Mouse (Mus musculus): ENCODE results near the gene Gapvd1. TPM values are rescaled to one million over a fixed set of nuclear protein-coding genes. Genes with fewer than 3 reads are reported as not detected.

The Gapvd1 gene
- polyA plus RNA-seq, 1 experiment from 2014 or later = 107 TPM

DNA sequence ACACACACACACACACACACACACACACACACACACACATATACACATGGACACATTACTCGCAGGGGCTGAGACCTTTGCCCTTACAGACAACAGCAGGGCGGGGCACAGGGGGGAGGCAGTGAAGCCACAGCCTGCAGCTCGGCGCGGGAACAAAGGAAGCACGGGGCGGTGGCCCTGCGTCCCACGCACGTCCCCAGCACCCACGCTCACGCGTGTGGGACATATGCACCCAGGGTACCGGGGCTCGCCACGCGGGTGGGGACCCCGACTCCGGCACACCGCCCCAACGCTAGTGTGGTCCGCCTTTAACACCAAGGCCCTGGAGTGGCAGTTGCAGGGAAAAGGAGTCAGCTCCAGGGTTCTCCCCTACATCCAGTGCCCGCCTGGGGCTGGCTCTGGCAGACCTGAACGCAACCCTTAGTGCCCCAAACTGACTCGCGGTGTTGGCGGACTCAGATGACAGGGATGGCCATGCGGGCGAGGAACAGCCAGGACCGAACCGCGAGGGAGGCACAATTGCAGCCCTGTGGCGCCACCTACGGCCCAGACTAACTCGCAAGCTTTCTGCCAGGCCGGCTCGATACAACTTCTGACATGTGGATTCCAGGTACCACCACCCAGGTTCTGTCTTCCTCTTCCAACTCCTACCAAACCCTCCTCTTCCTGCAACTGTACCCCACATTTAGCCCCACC, 115.9 kb downstream of the Gapvd1 start:
- H3K4me3 ChIP-seq (ENCODE audit: low read depth, low read length) = peak overlapping the region; percentile 44
- H3K9ac ChIP-seq (ENCODE audit: low read depth, low read length) = peak overlapping the region; percentile 81
- H3K27me3 ChIP-seq (ENCODE audit: control insufficient read depth, insufficient read depth, low read depth, low read length) = no peaks in the 10 kb centered on the region
- H3K4me1 ChIP-seq (ENCODE audit: control insufficient read depth, insufficient read depth, low read length) = 0 out of 2 replicates have a peak, but pooled peaks cover 3% of the 10 kb centered on the region
- ATAC-seq = peak; percentile 79
- no peaks in the 10 kb centered on the region for H3K36me3 ChIP-seq (ENCODE audit: control insufficient read depth, insufficient read depth, low read length)
- peak overlapping the region; percentile 97 for H3K4me2 ChIP-seq (ENCODE audit: low read length)
- WGBS = 13% methylated on average over 35 of the region's 37 CpGs
- no peaks in the 10 kb centered on the region for H3K9me3 ChIP-seq (replicated peaks; ENCODE audit: control insufficient read depth, low read length, poor library complexity, severe bottlenecking)
- no peak overlapping the region; the same call in 1 of the 2 replicates for H3K27ac ChIP-seq (ENCODE audit: low read length)

GRCm38 (mm10) chr2:34635249-34636165, 119.5 kb downstream of the Gapvd1 start:
- no peak overlapping the region for H3K4me3 ChIP-seq (ENCODE audit: low read depth, low read length)
- no peak overlapping the region for H3K4me2 ChIP-seq (ENCODE audit: low read length)
- H3K9ac ChIP-seq (ENCODE audit: low read depth, low read length) = no peak overlapping the region
- H3K36me3 ChIP-seq (ENCODE audit: control insufficient read depth, insufficient read depth, low read length) = no peaks in the 10 kb centered on the region
- WGBS = 62% methylated on average over 14 of the region's 14 CpGs
- no peaks in the 10 kb centered on the region for H3K27me3 ChIP-seq (ENCODE audit: control insufficient read depth, insufficient read depth, low read depth, low read length)
- H3K4me1 ChIP-seq (ENCODE audit: control insufficient read depth, insufficient read depth, low read length) = 0 out of 2 replicates have a peak, but pooled peaks cover 3% of the 10 kb centered on the region
- H3K9me3 ChIP-seq (replicated peaks; ENCODE audit: control insufficient read depth, low read length, poor library complexity, severe bottlenecking) = no peaks in the 10 kb centered on the region
- ATAC-seq = no peak
- H3K27ac ChIP-seq (ENCODE audit: low read length) = no peak overlapping the region

GRCm38 (mm10) chr2:34632051-34632450, 123.0 kb downstream of the Gapvd1 start:
- Histone ChIP-seq H3K4me1 (ENCODE audit: control insufficient read depth, insufficient read depth, low read length) (no peaks in the 10 kb centered on the region), H3K9ac (ENCODE audit: low read depth, low read length) (no peak overlapping the region), H3K27me3 (ENCODE audit: control insufficient read depth, insufficient read depth, low read depth, low read length) (no peaks in the 10 kb centered on the region), H3K4me2 (ENCODE audit: low read length) (no peak overlapping the region), H3K4me3 (ENCODE audit: low read depth, low read length) (no peak overlapping the region), H3K27ac (ENCODE audit: low read length) (no peak overlapping the region), H3K36me3 (ENCODE audit: control insufficient read depth, insufficient read depth, low read length) (no peaks in the 10 kb centered on the region), H3K9me3 (replicated peaks; ENCODE audit: control insufficient read depth, low read length, poor library complexity, severe bottlenecking) (no peaks in the 10 kb centered on the region)
- no peak for ATAC-seq
- WGBS = 78% methylated on average over 12 of the region's 12 CpGs

- no peaks in the 10 kb centered on the region for H3K9me3 ChIP-seq (replicated peaks; ENCODE audit: control insufficient read depth, low read length, poor library complexity, severe bottlenecking)
- H3K36me3 ChIP-seq (ENCODE audit: control insufficient read depth, insufficient read depth, low read length) = no peaks in the 10 kb centered on the region
- no peak overlapping the region for H3K4me2 ChIP-seq (ENCODE audit: low read length)
- no peaks in the 10 kb centered on the region for H3K4me1 ChIP-seq (ENCODE audit: control insufficient read depth, insufficient read depth, low read length)
- H3K4me3 ChIP-seq (ENCODE audit: low read depth, low read length) = no peak overlapping the region
- H3K27me3 ChIP-seq (ENCODE audit: control insufficient read depth, insufficient read depth, low read depth, low read length) = no peaks in the 10 kb centered on the region
- ATAC-seq = no peak
- no peak overlapping the region for H3K9ac ChIP-seq (ENCODE audit: low read depth, low read length)
- no peak overlapping the region for H3K27ac ChIP-seq (ENCODE audit: low read length)
- 79% methylated on average over 6 of the region's 6 CpGs for WGBS
These were observed 124.6 kb downstream of the Gapvd1 start for GRCm38 (mm10) chr2:34630445-34630844.

DNA sequence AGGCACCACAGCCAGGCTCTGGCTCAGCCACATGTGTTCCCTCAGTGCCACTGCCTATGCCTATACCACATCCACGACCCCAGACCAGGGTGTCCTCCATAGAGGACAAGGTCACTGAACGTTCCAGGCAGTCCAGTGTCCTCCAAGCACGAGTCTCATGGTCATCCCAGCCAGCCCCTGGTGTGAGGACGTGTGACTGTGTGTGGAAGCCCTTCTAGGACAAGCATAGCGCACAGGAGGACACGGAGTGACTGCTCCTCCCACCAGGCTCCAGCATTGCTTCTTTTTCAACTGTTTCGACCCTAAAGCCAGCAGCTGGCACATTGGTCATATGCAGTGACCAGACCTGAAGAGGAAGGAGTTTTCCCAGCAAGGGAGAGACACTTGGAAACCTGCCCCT, 125.3 kb downstream of the Gapvd1 start:
- H3K27me3 ChIP-seq (ENCODE audit: control insufficient read depth, insufficient read depth, low read depth, low read length) = no peaks in the 10 kb centered on the region
- no peak overlapping the region for H3K9ac ChIP-seq (ENCODE audit: low read depth, low read length)
- 0 out of 2 replicates have a peak, but pooled peaks cover 2% of the 10 kb centered on the region for H3K36me3 ChIP-seq (ENCODE audit: control insufficient read depth, insufficient read depth, low read length)
- ATAC-seq = no peak
- H3K9me3 ChIP-seq (replicated peaks; ENCODE audit: control insufficient read depth, low read length, poor library complexity, severe bottlenecking) = no peaks in the 10 kb centered on the region
- 82% methylated on average over 7 of the region's 7 CpGs for WGBS
- no peak overlapping the region for H3K4me2 ChIP-seq (ENCODE audit: low read length)
- no peak overlapping the region for H3K27ac ChIP-seq (ENCODE audit: low read length)
- no peak overlapping the region for H3K4me3 ChIP-seq (ENCODE audit: low read depth, low read length)
- H3K4me1 ChIP-seq (ENCODE audit: control insufficient read depth, insufficient read depth, low read length) = no peaks in the 10 kb centered on the region

DNA sequence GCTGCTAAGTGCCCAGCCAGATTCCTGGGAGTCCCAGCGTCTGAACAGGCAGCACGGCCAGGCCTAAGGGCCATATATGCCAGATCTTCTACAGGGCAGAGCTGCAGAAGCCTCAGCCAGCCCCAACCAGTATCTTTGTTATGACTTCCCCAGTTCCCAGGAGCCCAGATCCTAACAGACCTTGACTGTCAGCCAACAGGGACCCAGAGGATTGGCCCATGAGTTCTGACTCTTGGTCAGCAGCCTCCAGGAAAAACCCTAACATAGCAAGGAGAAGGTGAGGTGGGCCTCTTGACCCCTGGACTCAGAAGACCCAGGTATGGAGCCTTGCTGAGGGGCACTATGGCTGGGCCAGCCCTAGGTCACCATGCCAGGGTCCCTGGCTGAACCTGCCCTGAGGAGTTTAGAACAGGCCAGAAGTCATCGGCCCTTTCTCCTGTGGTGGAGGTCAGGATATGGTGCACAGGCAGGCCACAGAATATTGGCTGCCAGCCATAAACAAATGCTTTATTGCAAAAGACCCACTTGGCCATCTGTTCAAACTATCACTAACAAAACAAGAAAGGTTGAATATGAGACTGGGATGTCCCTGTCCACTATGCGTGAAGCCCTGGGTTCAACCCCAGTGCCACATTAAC, 126.0 kb downstream of the Gapvd1 start:
- H3K4me2 ChIP-seq (ENCODE audit: low read length) = no peak overlapping the region

DNA sequence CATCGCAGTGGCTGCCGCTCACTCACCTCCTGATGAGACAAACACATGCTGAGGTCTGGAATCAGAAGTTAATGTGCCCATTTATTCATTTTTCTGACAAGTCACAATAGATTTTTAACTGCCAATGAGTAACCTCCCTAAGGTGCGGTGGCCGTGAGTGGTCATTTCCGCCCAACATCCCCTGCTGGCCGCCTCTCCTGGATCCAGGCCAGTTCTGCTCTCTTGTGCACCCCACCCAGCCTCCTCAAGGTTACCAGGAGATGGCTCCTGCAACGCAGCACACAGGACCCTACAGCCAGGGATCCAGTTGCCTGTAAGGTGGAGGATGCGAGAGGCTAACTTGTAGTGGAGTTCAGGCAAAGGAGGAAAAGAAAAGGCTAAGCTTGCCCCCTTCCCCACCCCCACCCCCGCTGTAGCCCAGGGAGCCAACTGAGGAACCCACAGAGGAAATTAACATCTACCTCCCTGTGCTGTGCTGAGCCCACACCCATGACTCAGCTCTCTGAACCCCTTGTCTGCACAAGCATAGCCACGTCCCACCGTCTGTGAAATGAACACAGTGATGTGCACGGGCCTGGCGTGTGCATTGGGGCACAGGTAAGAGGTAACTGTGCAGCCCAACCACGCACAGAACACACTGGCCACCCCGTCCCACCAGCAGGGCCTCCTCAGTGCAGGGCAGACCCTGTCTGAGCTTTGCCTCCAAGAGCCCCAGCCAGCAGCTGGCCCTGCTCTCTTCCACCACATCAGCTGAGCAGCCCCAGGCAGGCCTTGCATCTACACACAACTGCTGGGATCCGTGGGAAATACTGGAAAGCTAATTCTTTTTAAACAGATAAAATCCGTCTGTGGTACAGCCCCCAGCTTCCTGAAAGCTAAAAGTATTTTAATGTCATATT, 127.5 kb downstream of the Gapvd1 start:
- 76% methylated on average over 17 of the region's 17 CpGs for WGBS
- Histone ChIP-seq H3K9ac (ENCODE audit: low read depth, low read length) (no peak overlapping the region), H3K4me1 (ENCODE audit: control insufficient read depth, insufficient read depth, low read length) (no peaks in the 10 kb centered on the region), H3K36me3 (ENCODE audit: control insufficient read depth, insufficient read depth, low read length) (0 out of 2 replicates have a peak, but pooled peaks cover 2% of the 10 kb centered on the region), H3K27ac (ENCODE audit: low read length) (peak overlapping the region; percentile 49; the same call in 1 of the 2 replicates), H3K9me3 (replicated peaks; ENCODE audit: control insufficient read depth, low read length, poor library complexity, severe bottlenecking) (no peaks in the 10 kb centered on the region), H3K27me3 (ENCODE audit: control insufficient read depth, insufficient read depth, low read depth, low read length) (no peaks in the 10 kb centered on the region), H3K4me2 (ENCODE audit: low read length) (no peak overlapping the region), H3K4me3 (ENCODE audit: low read depth, low read length) (no peak overlapping the region)
- ATAC-seq = no peak

More for the DNA sequence above, 126.0 kb downstream of the Gapvd1 start:
- Histone ChIP-seq H3K36me3 (ENCODE audit: control insufficient read depth, insufficient read depth, low read length) (0 out of 2 replicates have a peak, but pooled peaks cover 2% of the 10 kb centered on the region), H3K9me3 (replicated peaks; ENCODE audit: control insufficient read depth, low read length, poor library complexity, severe bottlenecking) (no peaks in the 10 kb centered on the region), H3K4me3 (ENCODE audit: low read depth, low read length) (no peak overlapping the region), H3K27me3 (ENCODE audit: control insufficient read depth, insufficient read depth, low read depth, low read length) (no peaks in the 10 kb centered on the region), H3K27ac (ENCODE audit: low read length) (no peak overlapping the region), H3K9ac (ENCODE audit: low read depth, low read length) (no peak overlapping the region), H3K4me1 (ENCODE audit: control insufficient read depth, insufficient read depth, low read length) (no peaks in the 10 kb centered on the region)
- WGBS = 84% methylated on average over 4 of the region's 4 CpGs
- no peak for ATAC-seq
